Mouse (Mus musculus) heart, postnatal 14 days (tissue): Measurements from ENCODE around the gene Bcor. TPM values are rescaled to one million over a fixed set of nuclear protein-coding genes. Genes with fewer than 3 reads are reported as not detected.

Experiments
- DNase-seq, 2 experiments: peaks; one replicate each; pipeline ENCODE4 v3.0.0; 2021 to 2022
- intact Hi-C: fragments of 180-260 bp; cut with DNase I; formaldehyde crosslinking; loops from one replicate; pipeline ENCODE4 v1.15.1; 2025
- long read RNA-seq, 2 experiments: library from polyadenylated mRNA; stranded (forward); transcript quantifications; one replicate each; pipeline ENCODE4 v2.0.0; 2021
- total RNA-seq, 2 experiments: library from RNA; stranded (reverse); gene quantifications; 2 replicates each; pipeline ENCODE4 v1.2.3; 2021

Bcor gene
- total RNA-seq, result 10 to 100 TPM; 24.4 to 25.8 TPM
- long read RNA-seq, experiment 1, full-length matches to known transcripts, result 1 of 20 reads
- long read RNA-seq, experiment 1, partial matches to known transcripts, result 16 of 20 reads
- long read RNA-seq, experiment 1, other reads (novel, unspliced or antisense), result 3 of 20 reads
- long read RNA-seq, experiment 2, full-length matches to known transcripts, result 1 of 7 reads
- long read RNA-seq, experiment 2, partial matches to known transcripts, result 6 of 7 reads
- long read RNA-seq, experiment 2, other reads (novel, unspliced or antisense), result 0 of 7 reads

GRCm38 (mm10) chrX:12159981-12160656 is at the start of gene Bcor:
Gene Bcor, minus strand, starts transcription at chrX:12160355.
- intact Hi-C loops, result loop anchor here (2.0 kb wide), 1 partner anchor 93 kb away; no protein-coding TSS in a partner anchor
- peak; percentile 76 to 78 for DNase-seq

GRCm38 (mm10) chrX:12202951-12203350 is 42.8 kb upstream of the Bcor start:
- no peak for DNase-seq
- intact Hi-C loops, result no loop called here

GRCm38 (mm10) chrX:12201111-12201510 is 41.0 kb upstream of the Bcor start:
- no peak for DNase-seq
- intact Hi-C loops, result no loop called here

GRCm38 (mm10) chrX:12195234-12195919 is 35.2 kb upstream of the Bcor start:
- intact Hi-C loops, result no loop called here
- DNase-seq, result no peak

GRCm38 (mm10) chrX:12192343-12192742 is 32.2 kb upstream of the Bcor start:
- intact Hi-C loops, result no loop called here
- DNase-seq, result peak in 1 of 2 experiments; percentile 6

GRCm38 (mm10) chrX:12189511-12189910 is 29.4 kb upstream of the Bcor start:
- peak; percentile 3 to 11 for DNase-seq
- intact Hi-C loops, result no loop called here

GRCm38 (mm10) chrX:12175198-12175960 is 15.2 kb upstream of the Bcor start:
- intact Hi-C loops, result no loop called here
- no peak for DNase-seq

- DNase-seq, result no peak
- intact Hi-C loops, result no loop called here
These were observed 10.0 kb upstream of the Bcor start for GRCm38 (mm10) chrX:12170128-12170527.

GRCm38 (mm10) chrX:12164591-12165529 is 4.7 kb upstream of the Bcor start:
- peak in 1 of 2 experiments; percentile 50 for DNase-seq
- intact Hi-C loops, result no loop called here

GRCm38 (mm10) chrX:12159534-12159881 is 647 bp downstream of the Bcor start:
- intact Hi-C loops, result loop anchor here (2.0 kb wide), 1 partner anchor 93 kb away; no protein-coding TSS in a partner anchor
- DNase-seq, result peak; percentile 38 to 41

GRCm38 (mm10) chrX:12158821-12159533 is 1.2 kb downstream of the Bcor start:
- intact Hi-C loops, result loop anchor here (2.0 kb wide), 1 partner anchor 94 kb away; no protein-coding TSS in a partner anchor
- peak; percentile 43 to 52 for DNase-seq

- intact Hi-C loops, result loop anchor here (2.0 kb wide), 1 partner anchor 94 kb away; no protein-coding TSS in a partner anchor
- peak; percentile 79 to 80 for DNase-seq
These were observed 1.8 kb downstream of the Bcor start for GRCm38 (mm10) chrX:12158244-12158820.

- DNase-seq, result peak; percentile 65 to 67
- intact Hi-C loops, result no loop called here
These were observed 2.7 kb downstream of the Bcor start for GRCm38 (mm10) chrX:12157331-12157930.

GRCm38 (mm10) chrX:12155842-12156291 is 4.3 kb downstream of the Bcor start:
- DNase-seq, result peak; percentile 47 to 62
- intact Hi-C loops, result no loop called here

GRCm38 (mm10) chrX:12155068-12155840 is 4.9 kb downstream of the Bcor start:
- no peak for DNase-seq
- intact Hi-C loops, result no loop called here

GRCm38 (mm10) chrX:12153141-12154095 is 6.7 kb downstream of the Bcor start:
- peak in 1 of 2 experiments; percentile 26 for DNase-seq
- intact Hi-C loops, result loop anchor here (2.0 to 5.0 kb wide), 2 partner anchors 15 to 76 kb away; no protein-coding TSS in a partner anchor
